Mouse (Mus musculus) stomach, postnatal 0 days (tissue): ENCODE results near the gene Gm960. TPM values are rescaled to one million over a fixed set of nuclear protein-coding genes. Genes with fewer than 3 reads are reported as not detected.
"Not testable (repeated sequence)": the region's sequence is repeated elsewhere in the genome, so short reads cannot be mapped to it uniquely, and the experiment has no call there.

Experiments used
- ATAC-seq: fragments of 200-750 bp; cut with Nextera tagmentation; 2 replicates; pipeline ENCODE4 v1.8.0; 2017; ENCODE audit not compliant: low FRiP score, low TSS enrichment
- DNase-seq: peaks from one replicate; pipeline ENCODE4 v3.0.0-alpha.2; 2016; ENCODE audit warnings: low spot score
- H3K27ac ChIP-seq: fragments of 300-500 bp; sonication (generic); replicated peaks from 2 replicates; pipeline ENCODE4 v1.5.1; 2014; ENCODE audit warnings: mild to moderate bottlenecking, control low read depth
- H3K27me3 ChIP-seq: fragments of 300-500 bp; sonication (generic); 2 replicates; pipeline ENCODE4 v1.6.1; 2014; ENCODE audit warnings: low read length; ENCODE audit not compliant: control insufficient read depth, insufficient read depth
- H3K36me3 ChIP-seq: fragments of 300-500 bp; sonication (generic); 2 replicates; pipeline ENCODE4 v1.6.1; 2014; ENCODE audit warnings: low read length, mixed read lengths; ENCODE audit not compliant: control insufficient read depth, insufficient read depth
- H3K4me1 ChIP-seq: fragments of 300-500 bp; sonication (generic); replicated peaks from 2 replicates; pipeline ENCODE4 v1.6.1; 2014; ENCODE audit warnings: antibody characterized with exemption; ENCODE audit not compliant: control insufficient read depth, insufficient read depth
- H3K4me2 ChIP-seq: fragments of 300-500 bp; sonication (generic); replicated peaks from 2 replicates; pipeline ENCODE4 v1.6.1; 2014; ENCODE audit warnings: low read depth, mild to moderate bottlenecking, control low read depth, moderate library complexity
- H3K4me3 ChIP-seq: fragments of 300-500 bp; sonication (generic); 2 replicates; pipeline ENCODE4 v1.5.1; 2014; ENCODE audit warnings: low read depth, low read length, control low read depth
- H3K9ac ChIP-seq: fragments of 300-500 bp; sonication (generic); 2 replicates; pipeline ENCODE4 v1.6.1; 2014; ENCODE audit warnings: mild to moderate bottlenecking, low read length, control low read depth, mixed read lengths
- H3K9me3 ChIP-seq: fragments of 300-500 bp; sonication (generic); 2 replicates; pipeline ENCODE4 v1.6.1; 2016; ENCODE audit warnings: low read length; ENCODE audit not compliant: control insufficient read depth
- CTCF ChIP-seq: IDR thresholded peaks from 2 replicates; pipeline ENCODE4 v1.5.1; 2016; ENCODE audit warnings: antibody characterized with exemption, low read depth, mild to moderate bottlenecking, moderate library complexity
- EP300 ChIP-seq: optimal IDR thresholded peaks from 2 replicates; pipeline ENCODE3; 2016; ENCODE audit warnings: antibody characterized with exemption
- WGBS: fragments of 180-500 bp; shearing (Covaris S2); extraction: QIAGEN DNeasy Blood & Tissue Kit; methylation state at CpG from one replicate; pipeline ENCODE4 v1.1.7; 2014; 5-methylcytosine and 5-hydroxymethylcytosine counted together
- polyA plus RNA-seq: library from polyadenylated mRNA; unstranded; fragments of >200 nt; fragmentation: Nextera tagmentation; extraction: Ambion mirVana; gene quantifications from 2 replicates; pipeline ENCODE4 v1.2.1, GENCODE M21; 2015

Gene Gm960
- polyA plus RNA-seq, 1 experiment from 2014 or later: 2.3 TPM

DNA sequence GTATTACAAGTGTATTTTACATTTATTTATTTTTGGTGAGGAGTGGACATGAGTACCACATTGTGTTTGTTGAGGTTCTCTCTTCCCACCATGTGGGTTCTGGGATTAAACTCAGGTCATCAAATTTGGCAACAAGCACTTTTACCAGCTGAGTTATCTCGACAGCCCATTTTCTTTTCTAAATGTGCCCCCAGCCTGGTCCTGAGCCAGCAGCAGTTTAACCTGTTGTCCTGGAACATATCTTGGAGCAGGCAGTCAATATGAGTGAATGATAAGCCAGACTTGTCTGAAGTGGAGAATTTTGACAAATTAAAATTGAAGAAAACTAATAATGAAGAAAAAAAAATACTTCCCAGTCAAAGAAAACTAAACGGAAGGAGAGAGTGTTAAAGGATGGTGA, 102.4 kb downstream of the Gm960 start:
- H3K4me2 ChIP-seq: no peak overlapping the region
- ATAC-seq (no peak), DNase-seq (no peak)
- H3K4me1 ChIP-seq: no peaks in the 10 kb centered on the region
- WGBS: 45% methylated on average over 2 of the region's 2 CpGs
- no peaks in the 10 kb centered on the region for H3K9me3 ChIP-seq
- no peaks in the 10 kb centered on the region for H3K36me3 ChIP-seq
- H3K9ac ChIP-seq: no peak overlapping the region
- no peak overlapping the region for H3K4me3 ChIP-seq
- no peaks in the 10 kb centered on the region for H3K27me3 ChIP-seq
- no peak overlapping the region for H3K27ac ChIP-seq
- TF ChIP-seq EP300 (no peak), CTCF (no peak)

DNA sequence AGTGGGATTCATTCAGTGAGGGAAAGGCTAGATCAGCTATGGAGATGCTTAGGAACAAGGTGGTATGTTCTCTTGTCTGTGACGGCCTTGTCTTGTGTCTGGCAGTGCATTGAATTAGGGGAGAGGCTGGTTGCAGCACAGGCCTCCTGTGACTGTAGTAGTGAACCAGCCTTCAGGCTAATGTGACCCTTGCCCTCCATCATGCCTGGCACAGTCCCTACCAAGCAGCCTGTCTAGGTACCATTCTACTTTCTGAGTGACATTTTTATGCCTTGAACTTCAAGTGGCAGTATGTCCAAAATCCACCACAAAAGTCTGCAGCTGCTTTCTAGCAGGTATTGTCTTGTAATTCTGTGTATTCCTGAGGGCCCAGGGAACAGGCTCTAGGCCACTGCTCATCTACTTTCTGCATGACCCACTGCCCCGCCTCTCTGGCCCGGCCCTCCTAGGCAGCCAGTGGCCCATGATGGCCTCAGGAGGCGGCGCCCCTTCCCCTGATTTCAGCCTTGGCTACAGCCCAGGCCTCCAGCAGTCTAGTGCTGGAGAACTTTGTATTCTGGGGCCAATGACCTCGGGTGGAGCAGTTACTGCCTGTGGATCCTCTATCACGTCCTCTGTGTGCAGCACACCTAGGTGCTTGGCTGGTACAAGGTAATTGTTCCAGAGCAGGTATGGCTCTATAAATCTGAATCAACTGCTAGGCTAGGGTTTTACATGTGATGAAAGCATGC, 104.5 kb downstream of the Gm960 start:
- H3K9me3 ChIP-seq: no peaks in the 10 kb centered on the region
- H3K9ac ChIP-seq: no peak overlapping the region
- H3K4me3 ChIP-seq: no peak overlapping the region
- H3K27ac ChIP-seq: no peak overlapping the region
- H3K4me2 ChIP-seq: no peak overlapping the region
- no peaks in the 10 kb centered on the region for H3K36me3 ChIP-seq
- H3K27me3 ChIP-seq: no peaks in the 10 kb centered on the region
- TF ChIP-seq EP300 (no peak), CTCF (no peak)
- WGBS: 47% methylated on average over 7 of the region's 7 CpGs
- H3K4me1 ChIP-seq: no peaks in the 10 kb centered on the region
- ATAC-seq (peak; percentile 54; the same call in 1 of the 2 replicates), DNase-seq (no peak)

GRCm38 (mm10) chr19:4590025-4590424, 108.4 kb downstream of the Gm960 start:
- H3K4me2 ChIP-seq: no peak overlapping the region
- H3K4me1 ChIP-seq: no peaks in the 10 kb centered on the region
- 46% methylated on average over 3 of the region's 3 CpGs for WGBS
- DNase-seq (peak; percentile 53), ATAC-seq (peak; percentile 50; the same call in 1 of the 2 replicates)
- H3K27ac ChIP-seq: peak overlapping the region; percentile 30; the same call in 1 of the 2 replicates
- TF ChIP-seq CTCF (no peak), EP300 (no peak)
- no peaks in the 10 kb centered on the region for H3K36me3 ChIP-seq
- no peaks in the 10 kb centered on the region for H3K27me3 ChIP-seq
- no peak overlapping the region for H3K4me3 ChIP-seq
- no peaks in the 10 kb centered on the region for H3K9me3 ChIP-seq
- no peak overlapping the region for H3K9ac ChIP-seq

DNA sequence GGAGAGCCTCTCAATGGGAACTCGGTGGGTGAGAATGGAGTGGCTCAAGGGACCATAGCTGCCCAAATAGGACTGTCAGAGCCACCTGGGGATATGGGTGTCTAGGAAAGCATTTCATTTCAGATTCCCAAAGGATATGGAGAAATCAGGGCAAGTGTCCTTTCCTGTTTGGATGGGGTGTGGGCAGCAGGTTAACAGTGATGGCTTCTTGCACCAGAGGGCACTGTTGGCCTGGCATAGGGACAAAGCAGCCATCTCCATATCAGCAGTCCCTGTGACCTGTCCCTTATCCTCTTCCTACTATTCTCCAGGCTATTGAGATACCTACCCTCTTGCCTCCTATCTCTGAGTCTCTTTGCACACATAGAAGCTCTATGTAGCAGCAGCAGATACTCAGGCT, 109.4 kb downstream of the Gm960 start:
- no peak overlapping the region for H3K27ac ChIP-seq
- no peak overlapping the region for H3K9ac ChIP-seq
- no peaks in the 10 kb centered on the region for H3K36me3 ChIP-seq
- TF ChIP-seq EP300: no peak
- TF ChIP-seq CTCF: peak; percentile 67
- WGBS: 48% methylated on average over 1 of the region's 1 CpGs
- no peaks in the 10 kb centered on the region for H3K27me3 ChIP-seq
- no peak overlapping the region for H3K4me2 ChIP-seq
- no peak overlapping the region for H3K4me3 ChIP-seq
- DNase-seq (no peak), ATAC-seq (no peak)
- no peaks in the 10 kb centered on the region for H3K4me1 ChIP-seq
- H3K9me3 ChIP-seq: no peaks in the 10 kb centered on the region

DNA sequence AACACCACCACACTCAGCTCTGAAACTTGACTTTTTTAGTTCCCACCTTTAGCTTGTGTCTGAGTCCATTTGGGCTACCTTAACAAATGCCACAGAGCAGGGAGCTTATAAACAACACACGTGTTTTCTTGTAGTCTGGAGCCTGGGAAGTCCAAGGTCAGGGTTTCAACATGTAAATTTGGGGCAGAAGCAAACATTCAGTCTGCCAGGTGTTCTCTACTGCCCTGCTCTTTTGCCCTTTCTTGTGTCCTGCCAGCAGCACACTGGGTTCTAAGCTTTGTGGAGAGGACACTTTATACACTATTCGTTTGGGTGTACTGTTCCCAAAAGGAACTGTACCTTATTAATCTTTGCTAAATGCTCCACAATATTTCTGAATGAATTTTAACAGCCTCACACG, 110.0 kb downstream of the Gm960 start:
- ATAC-seq: no peak
- 58% methylated on average over 3 of the region's 3 CpGs for WGBS

GRCm38 (mm10) chr19:4587426-4587825, 111.0 kb downstream of the Gm960 start:
- no peaks in the 10 kb centered on the region for H3K4me1 ChIP-seq
- no peaks in the 10 kb centered on the region for H3K27me3 ChIP-seq
- WGBS: 66% methylated on average over 2 of the region's 2 CpGs

More for the DNA sequence above, 110.0 kb downstream of the Gm960 start:
- Histone ChIP-seq H3K4me2 (no peak overlapping the region), H3K27me3 (no peaks in the 10 kb centered on the region), H3K4me3 (no peak overlapping the region), H3K9ac (no peak overlapping the region), H3K9me3 (no peaks in the 10 kb centered on the region), H3K36me3 (no peaks in the 10 kb centered on the region), H3K4me1 (no peaks in the 10 kb centered on the region), H3K27ac (no peak overlapping the region)
- DNase-seq: no peak
- TF ChIP-seq EP300: no peak

GRCm38 (mm10) chr19:4586783-4587182, 111.7 kb downstream of the Gm960 start:
- not testable (repeated sequence) for H3K27ac ChIP-seq, DNase-seq, H3K27me3 ChIP-seq, H3K36me3 ChIP-seq, ATAC-seq, H3K4me3 ChIP-seq, H3K9me3 ChIP-seq, H3K4me2 ChIP-seq, H3K4me1 ChIP-seq, H3K9ac ChIP-seq

More at GRCm38 (mm10) chr19:4587426-4587825, 111.0 kb downstream of the Gm960 start:
- DNase-seq (no peak), ATAC-seq (no peak)
- Histone ChIP-seq H3K36me3 (no peaks in the 10 kb centered on the region), H3K9me3 (no peaks in the 10 kb centered on the region), H3K4me2 (no peak overlapping the region), H3K9ac (no peak overlapping the region), H3K27ac (no peak overlapping the region), H3K4me3 (no peak overlapping the region)
- TF ChIP-seq CTCF: no peak
- TF ChIP-seq EP300: no peak
